Mouse (Mus musculus): ENCODE results near the gene Loxl3.

Gene Loxl3

GRCm38 (mm10) chr6:83086121-83087035, 52.4 kb downstream of the Loxl3 start, which contains the start of gene Lbx2:
TSS of gene Lbx2 (plus strand) at chr6:83086367.
- DNase-seq (ENCODE audit: inconsistent ontology term) = no peak

DNA sequence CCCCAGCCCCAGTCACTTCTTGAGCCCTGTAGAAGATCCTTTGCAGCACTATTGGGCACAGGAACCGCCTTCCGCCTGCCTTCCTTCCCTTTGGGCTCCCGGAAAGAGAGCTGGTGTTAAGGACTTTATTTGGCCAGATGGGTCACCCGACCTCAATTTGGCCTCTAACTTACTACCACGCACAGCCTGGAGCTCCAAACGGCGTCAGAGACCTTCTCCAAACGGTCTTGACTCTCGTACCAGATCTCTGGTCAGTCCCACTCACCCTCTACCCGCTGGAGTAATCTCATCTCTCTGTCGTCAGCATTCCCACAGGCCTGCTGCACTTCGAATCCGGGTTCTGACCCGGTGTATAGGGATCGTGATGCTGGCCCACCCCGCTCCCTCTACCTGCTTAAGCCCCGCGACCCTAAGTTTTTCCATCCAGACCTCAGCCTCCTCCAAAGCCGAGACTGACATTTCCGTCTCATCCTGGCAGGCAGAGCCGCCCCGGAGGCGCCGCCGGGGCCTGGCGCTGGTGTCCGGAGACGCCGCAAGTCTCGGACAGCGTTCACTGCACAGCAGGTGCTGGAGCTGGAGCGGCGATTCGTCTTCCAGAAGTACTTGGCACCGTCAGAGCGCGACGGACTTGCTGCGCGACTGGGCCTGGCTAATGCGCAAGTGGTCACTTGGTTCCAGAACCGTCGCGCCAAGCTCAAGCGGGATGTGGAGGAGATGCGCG, 53.4 kb downstream of the Loxl3 start:
- DNase-seq (ENCODE audit: inconsistent ontology term) = peak; percentile 27

- DNase-seq (ENCODE audit: inconsistent ontology term) = no peak
Measured at GRCm38 (mm10) chr6:83087926-83088260, 53.9 kb downstream of the Loxl3 start.

GRCm38 (mm10) chr6:83092416-83093127, 58.6 kb downstream of the Loxl3 start:
- no peak for DNase-seq (ENCODE audit: inconsistent ontology term)

- no peak for DNase-seq (ENCODE audit: inconsistent ontology term)
Measured at GRCm38 (mm10) chr6:83095968-83096367, 62.0 kb downstream of the Loxl3 start.

DNA sequence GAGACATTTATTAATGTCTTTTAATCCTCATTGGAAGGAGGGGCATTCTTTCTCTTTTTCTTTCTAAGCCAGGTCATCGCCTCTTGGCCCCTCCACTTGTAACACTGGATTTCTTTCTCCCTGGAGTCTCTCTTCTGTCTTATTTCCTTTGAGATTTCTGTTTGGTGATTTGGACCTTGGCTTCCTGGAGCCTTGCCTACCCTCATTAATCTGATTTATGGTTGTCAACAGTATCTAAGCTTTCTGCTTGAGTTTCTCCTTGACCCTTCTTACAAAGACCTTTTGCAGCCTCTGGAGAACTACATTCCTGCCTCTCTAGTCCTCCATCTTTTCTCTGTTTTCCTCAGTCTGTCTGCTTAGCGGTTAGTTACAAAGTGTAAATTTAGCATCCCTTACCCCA, 64.4 kb downstream of the Loxl3 start:
- no peak for DNase-seq (ENCODE audit: inconsistent ontology term)

DNA sequence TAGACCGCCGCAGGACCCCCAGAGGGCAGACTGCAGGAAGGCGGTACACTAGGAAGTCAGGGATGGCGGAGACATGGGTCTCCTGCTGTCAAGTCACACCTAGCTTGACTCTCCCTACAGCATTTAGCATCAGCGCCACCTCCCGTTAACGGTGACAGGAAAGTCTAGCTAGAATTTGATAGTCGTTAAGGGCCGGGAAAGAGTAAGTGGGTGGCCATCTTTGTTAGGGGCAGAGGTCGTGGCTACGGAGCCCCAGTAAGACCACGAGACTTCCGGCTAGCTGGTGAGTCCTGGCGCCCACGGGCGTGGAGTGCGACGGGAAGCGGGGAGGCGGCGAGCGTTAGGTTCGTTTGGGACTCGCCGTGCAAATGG, 67.3 kb downstream of the Loxl3 start, which contains the start of the genes Ccdc142 and Gm42688:
Gene Ccdc142, plus strand, starts transcription at position 286 of the 372 bp plus-strand sequence.
Gene Gm42688, plus strand, starts transcription at position 302 of the 372 bp plus-strand sequence.
- DNase-seq (ENCODE audit: inconsistent ontology term) = no peak

DNA sequence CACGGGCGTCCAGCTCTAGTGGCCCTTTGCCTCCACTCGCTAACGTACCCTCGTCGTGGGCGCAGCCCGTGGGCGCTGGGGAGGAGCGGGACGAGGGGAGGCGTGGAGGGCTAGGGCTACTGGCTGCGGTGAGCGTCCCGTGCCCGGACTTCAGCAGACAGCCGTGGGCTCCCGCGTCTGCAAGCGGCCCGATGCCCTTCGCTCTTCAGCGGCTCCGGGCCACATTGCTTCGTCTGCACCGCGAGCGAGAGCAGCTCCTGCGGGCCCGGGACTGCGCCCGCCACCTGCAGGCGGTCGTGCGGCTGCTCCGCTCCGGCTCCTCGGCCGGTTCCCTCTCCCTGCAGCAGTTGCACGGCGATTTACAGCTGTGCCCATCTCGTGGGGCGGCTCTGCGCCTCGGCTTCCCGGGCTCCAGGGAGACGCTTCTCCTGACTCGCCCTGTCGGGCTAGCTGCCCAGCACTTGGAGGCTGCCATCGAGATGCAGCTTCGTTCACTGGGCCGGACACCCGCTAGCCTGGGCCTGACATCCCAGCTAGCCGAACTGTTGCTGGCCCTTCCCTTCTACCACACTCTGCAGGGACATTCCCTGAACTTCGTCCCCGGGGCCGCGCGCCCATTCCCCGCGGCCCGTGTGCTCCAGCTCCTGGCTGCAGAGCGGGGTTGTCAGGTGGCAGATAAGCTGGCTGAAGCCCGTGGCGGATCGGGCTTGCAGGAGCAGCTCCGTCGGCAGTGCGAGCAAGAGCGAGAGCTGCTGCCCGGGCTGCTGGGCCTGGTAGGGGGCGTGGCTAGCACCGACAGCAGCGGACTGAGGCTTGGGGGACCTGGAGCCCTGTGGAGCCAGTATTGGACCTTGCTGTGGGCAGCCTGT, 67.9 kb downstream of the Loxl3 start:
- DNase-seq (ENCODE audit: inconsistent ontology term) = peak; percentile 84
